Mouse (Mus musculus): Measurements from ENCODE around the gene Tax1bp1.
"Not testable (repeated sequence)": the region's sequence is repeated elsewhere in the genome, so short reads cannot be mapped to it uniquely, and the experiment has no call there.

- TF ChIP-seq CTCF (IDR thresholded peaks at IDR 0.05; ENCODE audit: low read depth, low read length); POLR2A (IDR thresholded peaks at IDR 0.05; ENCODE audit: extremely low read depth, insufficient read depth, low read length): not testable (repeated sequence)
Measured at GRCm38 (mm10) chr6:52677534-52677933, 36.0 kb upstream of the Tax1bp1 start.

Data from liver, adult 2 months (tissue).